Mouse (Mus musculus): ENCODE data around the gene Akap8l. TPM values are rescaled to one million over a fixed set of nuclear protein-coding genes. Genes with fewer than 3 reads are reported as not detected.

Akap8l gene
- polyA plus RNA-seq, 1 experiment from 2014 or later, result 44.3 TPM

DNA sequence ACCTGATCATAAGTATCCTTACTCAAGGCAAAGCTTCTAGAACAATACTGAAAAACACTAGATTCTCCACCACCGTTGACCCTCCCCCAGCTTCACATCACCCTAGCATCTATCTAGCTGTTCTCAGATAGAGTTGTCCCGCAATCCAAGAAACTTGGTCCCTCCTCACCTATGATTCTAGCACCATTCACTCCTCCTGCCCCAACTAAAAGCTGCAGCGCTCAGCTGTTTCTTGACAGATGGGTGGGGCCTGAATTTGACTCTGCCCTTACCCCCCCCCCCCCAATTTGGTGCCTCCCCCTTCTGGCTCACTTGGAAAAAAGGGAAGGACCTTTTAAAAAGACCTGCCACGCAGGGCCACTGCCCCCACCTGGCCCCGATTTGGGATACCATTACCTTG is 14.4 kb upstream of the Akap8l start:
- 52% methylated on average over 5 of the region's 5 CpGs for WGBS
- DNase-seq (ENCODE audit: low spot score), result no peak
- peak overlapping the region; percentile 97 for H3K9ac ChIP-seq (replicated peaks; ENCODE audit: low read length)

DNA sequence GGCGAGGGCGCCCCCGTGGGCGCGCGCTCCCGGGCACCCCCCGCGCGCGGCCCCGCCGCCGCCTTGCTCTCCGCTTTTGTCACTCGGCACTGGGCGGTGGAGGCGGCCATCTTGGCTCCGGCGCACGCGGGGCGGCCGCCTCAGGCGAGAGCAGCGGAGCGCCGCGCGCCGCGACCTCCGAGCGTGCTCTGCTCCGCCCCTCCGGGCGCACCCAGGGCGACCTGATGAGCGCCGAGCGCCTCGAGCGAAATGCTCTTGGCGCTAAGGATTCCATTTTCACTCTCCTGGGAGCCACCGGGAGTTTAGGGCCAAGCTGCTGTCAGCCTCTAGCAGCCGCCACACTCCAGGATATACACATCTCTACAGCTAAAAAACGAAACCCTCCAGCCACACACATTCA is 13.9 kb upstream of the Akap8l start:
- Histone ChIP-seq H3K27me3 (ENCODE audit: control insufficient read depth, insufficient read depth, low read length) (no peaks in the 10 kb centered on the region), H3K36me3 (replicated peaks; ENCODE audit: control insufficient read depth, insufficient read depth, low read depth, low read length) (peaks cover 14% of the 10 kb centered on the region), H3K4me1 (ENCODE audit: control insufficient read depth, insufficient read depth, low read length) (0 out of 2 replicates have a peak, but pooled peaks cover 4% of the 10 kb centered on the region), H3K4me2 (ENCODE audit: low read depth, low read length) (peak overlapping the region; percentile 72), H3K9ac (replicated peaks; ENCODE audit: low read length) (peak overlapping the region; percentile 97), H3K27ac (replicated peaks; ENCODE audit: low read depth, low read length) (peak overlapping the region; percentile 67), H3K4me3 (ENCODE audit: low read depth, low read length) (peak overlapping the region; percentile 95), H3K9me3 (replicated peaks; ENCODE audit: control insufficient read depth, low read length) (no peaks in the 10 kb centered on the region)
- peak; percentile 83 for ATAC-seq (replicated peaks; ENCODE audit: insufficient number of reproducible peaks, low FRiP score, low TSS enrichment, low read depth)
- DNase-seq (ENCODE audit: low spot score), result peak; percentile 97
- WGBS, result under 1% methylated on average over 36 of the region's 47 CpGs

More for the DNA sequence above, 14.4 kb upstream of the Akap8l start:
- Histone ChIP-seq H3K27me3 (ENCODE audit: control insufficient read depth, insufficient read depth, low read length) (no peaks in the 10 kb centered on the region), H3K4me2 (ENCODE audit: low read depth, low read length) (peak overlapping the region; percentile 36), H3K4me1 (ENCODE audit: control insufficient read depth, insufficient read depth, low read length) (0 out of 2 replicates have a peak, but pooled peaks cover 4% of the 10 kb centered on the region), H3K9me3 (replicated peaks; ENCODE audit: control insufficient read depth, low read length) (no peaks in the 10 kb centered on the region), H3K36me3 (replicated peaks; ENCODE audit: control insufficient read depth, insufficient read depth, low read depth, low read length) (peaks cover 9% of the 10 kb centered on the region), H3K27ac (replicated peaks; ENCODE audit: low read depth, low read length) (0 out of 2 replicates have a peak overlapping the region, but pooled peaks have one; percentile 67), H3K4me3 (ENCODE audit: low read depth, low read length) (peak overlapping the region; percentile 95)
- peak; percentile 5 for ATAC-seq (replicated peaks; ENCODE audit: insufficient number of reproducible peaks, low FRiP score, low TSS enrichment, low read depth)

- 0% methylated on average over 26 of the region's 50 CpGs for WGBS
- Histone ChIP-seq H3K36me3 (replicated peaks; ENCODE audit: control insufficient read depth, insufficient read depth, low read depth, low read length) (peaks cover 14% of the 10 kb centered on the region), H3K4me2 (ENCODE audit: low read depth, low read length) (peak overlapping the region; percentile 72), H3K27ac (replicated peaks; ENCODE audit: low read depth, low read length) (peak overlapping the region; percentile 67), H3K9ac (replicated peaks; ENCODE audit: low read length) (peak overlapping the region; percentile 97), H3K27me3 (ENCODE audit: control insufficient read depth, insufficient read depth, low read length) (no peaks in the 10 kb centered on the region), H3K9me3 (replicated peaks; ENCODE audit: control insufficient read depth, low read length) (no peaks in the 10 kb centered on the region), H3K4me3 (ENCODE audit: low read depth, low read length) (peak overlapping the region; percentile 95), H3K4me1 (ENCODE audit: control insufficient read depth, insufficient read depth, low read length) (0 out of 2 replicates have a peak, but pooled peaks cover 4% of the 10 kb centered on the region)
- DNase-seq (ENCODE audit: low spot score), result no peak
- ATAC-seq (replicated peaks; ENCODE audit: insufficient number of reproducible peaks, low FRiP score, low TSS enrichment, low read depth), result 0 out of 2 replicates have a peak, but pooled peaks have one; percentile 7
Observed at GRCm38 (mm10) chr17:32363821-32364301, 13.5 kb upstream of the Akap8l start.

DNA sequence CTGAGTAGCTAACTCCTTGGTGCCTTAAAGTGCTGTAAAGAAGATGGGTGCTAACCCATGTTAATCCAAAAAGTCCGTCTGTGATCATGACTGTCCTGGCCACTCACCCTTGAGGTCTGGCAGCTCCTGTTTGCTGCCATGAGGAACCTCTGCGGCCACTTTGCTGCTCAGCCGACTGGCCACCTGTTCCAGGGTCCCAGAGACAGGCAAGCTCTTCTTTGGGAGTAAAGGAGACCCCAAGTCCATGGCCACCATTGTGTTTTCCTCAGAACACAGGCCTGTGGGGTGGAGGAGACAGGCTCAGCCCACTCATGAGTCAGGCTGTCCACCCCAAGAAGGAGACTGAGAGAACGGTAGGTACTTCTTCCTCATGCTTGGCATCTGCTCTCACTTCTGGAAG is 12.3 kb upstream of the Akap8l start:
- Histone ChIP-seq H3K4me2 (ENCODE audit: low read depth, low read length) (peak overlapping the region; percentile 72), H3K9ac (replicated peaks; ENCODE audit: low read length) (peak overlapping the region; percentile 97), H3K27ac (replicated peaks; ENCODE audit: low read depth, low read length) (no peak overlapping the region), H3K4me1 (ENCODE audit: control insufficient read depth, insufficient read depth, low read length) (0 out of 2 replicates have a peak, but pooled peaks cover 4% of the 10 kb centered on the region), H3K4me3 (ENCODE audit: low read depth, low read length) (peak overlapping the region; percentile 95), H3K9me3 (replicated peaks; ENCODE audit: control insufficient read depth, low read length) (no peaks in the 10 kb centered on the region), H3K27me3 (ENCODE audit: control insufficient read depth, insufficient read depth, low read length) (no peaks in the 10 kb centered on the region), H3K36me3 (replicated peaks; ENCODE audit: control insufficient read depth, insufficient read depth, low read depth, low read length) (peaks cover 19% of the 10 kb centered on the region)
- DNase-seq (ENCODE audit: low spot score) (no peak), ATAC-seq (replicated peaks; ENCODE audit: insufficient number of reproducible peaks, low FRiP score, low TSS enrichment, low read depth) (no peak)
- 91% methylated on average over 4 of the region's 4 CpGs for WGBS

DNA sequence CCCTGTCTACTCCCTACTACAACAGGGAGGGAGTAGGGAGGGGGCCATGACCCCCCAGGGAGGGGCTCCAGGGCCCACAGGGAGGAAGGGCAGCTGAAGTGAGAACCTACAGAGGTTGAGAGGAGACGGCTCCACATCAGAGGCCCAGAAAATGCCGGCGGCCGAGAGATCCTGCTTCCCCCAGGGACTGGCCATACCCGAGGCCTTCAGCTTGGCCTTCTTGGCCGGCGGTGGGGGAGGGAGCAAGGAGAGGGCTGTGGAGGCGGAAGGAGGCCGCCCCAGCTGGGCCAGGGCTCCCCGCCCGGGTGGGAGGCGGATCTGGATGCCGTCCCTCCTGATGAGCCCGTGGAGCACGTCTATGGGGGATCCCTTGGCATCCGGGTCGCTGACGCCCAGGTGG is 9.5 kb upstream of the Akap8l start:
- Histone ChIP-seq H3K9ac (replicated peaks; ENCODE audit: low read length) (no peak overlapping the region), H3K4me1 (ENCODE audit: control insufficient read depth, insufficient read depth, low read length) (0 out of 2 replicates have a peak, but pooled peaks cover 4% of the 10 kb centered on the region), H3K27me3 (ENCODE audit: control insufficient read depth, insufficient read depth, low read length) (no peaks in the 10 kb centered on the region), H3K4me3 (ENCODE audit: low read depth, low read length) (no peak overlapping the region), H3K9me3 (replicated peaks; ENCODE audit: control insufficient read depth, low read length) (no peaks in the 10 kb centered on the region), H3K4me2 (ENCODE audit: low read depth, low read length) (no peak overlapping the region), H3K27ac (replicated peaks; ENCODE audit: low read depth, low read length) (no peak overlapping the region), H3K36me3 (replicated peaks; ENCODE audit: control insufficient read depth, insufficient read depth, low read depth, low read length) (peaks cover 31% of the 10 kb centered on the region)
- ATAC-seq (replicated peaks; ENCODE audit: insufficient number of reproducible peaks, low FRiP score, low TSS enrichment, low read depth), result no peak
- WGBS, result 89% methylated on average over 17 of the region's 18 CpGs
- DNase-seq (ENCODE audit: low spot score), result no peak

GRCm38 (mm10) chr17:32358943-32359340 is 8.5 kb upstream of the Akap8l start:
- Histone ChIP-seq H3K4me3 (ENCODE audit: low read depth, low read length) (no peak overlapping the region), H3K27me3 (ENCODE audit: control insufficient read depth, insufficient read depth, low read length) (no peaks in the 10 kb centered on the region), H3K9me3 (replicated peaks; ENCODE audit: control insufficient read depth, low read length) (no peaks in the 10 kb centered on the region), H3K4me2 (ENCODE audit: low read depth, low read length) (no peak overlapping the region), H3K4me1 (ENCODE audit: control insufficient read depth, insufficient read depth, low read length) (0 out of 2 replicates have a peak, but pooled peaks cover 4% of the 10 kb centered on the region), H3K27ac (replicated peaks; ENCODE audit: low read depth, low read length) (no peak overlapping the region), H3K9ac (replicated peaks; ENCODE audit: low read length) (no peak overlapping the region), H3K36me3 (replicated peaks; ENCODE audit: control insufficient read depth, insufficient read depth, low read depth, low read length) (peaks cover 40% of the 10 kb centered on the region)
- 91% methylated on average over 6 of the region's 6 CpGs for WGBS
- no peak for ATAC-seq (replicated peaks; ENCODE audit: insufficient number of reproducible peaks, low FRiP score, low TSS enrichment, low read depth)
- no peak for DNase-seq (ENCODE audit: low spot score)

DNA sequence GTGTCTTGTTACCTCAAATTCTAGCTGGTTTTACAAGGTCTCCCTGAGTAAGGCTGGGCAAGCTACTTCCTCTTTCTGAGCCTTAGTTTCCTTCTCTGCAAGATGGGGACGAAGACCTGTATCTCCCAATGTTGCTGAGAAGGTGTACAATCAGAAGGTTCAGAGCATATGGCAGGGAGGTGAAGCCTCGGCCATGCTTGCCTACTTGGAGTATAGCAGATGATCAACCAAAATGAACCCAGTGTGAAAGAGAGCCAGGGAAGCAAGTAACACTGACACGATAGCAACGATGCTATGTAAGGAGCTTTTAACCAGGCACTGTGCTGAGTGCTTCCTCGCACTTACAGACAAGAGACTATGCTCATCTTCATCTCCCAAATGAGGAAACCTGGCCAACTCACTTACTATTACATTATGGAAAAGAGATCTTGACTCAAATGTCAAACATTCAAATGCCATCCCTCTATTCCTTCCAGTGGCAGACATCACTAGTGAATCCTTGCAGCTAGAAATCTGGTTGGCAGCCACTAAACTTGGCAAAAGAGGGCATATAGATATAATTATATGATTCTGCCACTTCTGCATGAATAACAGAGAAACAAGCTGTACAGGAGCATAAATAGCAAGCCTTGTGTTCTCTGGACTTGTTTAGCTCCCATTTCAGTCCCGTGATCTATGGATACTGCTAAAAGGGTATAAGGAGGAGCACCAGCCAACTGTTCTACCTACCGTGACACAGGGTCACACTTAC is 8.0 kb upstream of the Akap8l start:
- Histone ChIP-seq H3K9ac (replicated peaks; ENCODE audit: low read length) (no peak overlapping the region), H3K9me3 (replicated peaks; ENCODE audit: control insufficient read depth, low read length) (no peaks in the 10 kb centered on the region), H3K27me3 (ENCODE audit: control insufficient read depth, insufficient read depth, low read length) (no peaks in the 10 kb centered on the region), H3K4me1 (ENCODE audit: control insufficient read depth, insufficient read depth, low read length) (0 out of 2 replicates have a peak, but pooled peaks cover 4% of the 10 kb centered on the region), H3K27ac (replicated peaks; ENCODE audit: low read depth, low read length) (no peak overlapping the region), H3K36me3 (replicated peaks; ENCODE audit: control insufficient read depth, insufficient read depth, low read depth, low read length) (peaks cover 40% of the 10 kb centered on the region), H3K4me3 (ENCODE audit: low read depth, low read length) (no peak overlapping the region), H3K4me2 (ENCODE audit: low read depth, low read length) (no peak overlapping the region)
- DNase-seq (ENCODE audit: low spot score), result no peak
- no peak for ATAC-seq (replicated peaks; ENCODE audit: insufficient number of reproducible peaks, low FRiP score, low TSS enrichment, low read depth)
- WGBS, result 96% methylated on average over 7 of the region's 7 CpGs
